Mouse (Mus musculus) activated CD4-positive, CD25-positive, alpha-beta regulatory T cell, adult 4 months (primary cell): ENCODE results near the gene Frrs1l. TPM values are rescaled to one million over a fixed set of nuclear protein-coding genes. Genes with fewer than 3 reads are reported as not detected.
A peak's percentile ranks its signal among the peaks of the same experiment; 100 is the strongest.

Experiments
- ATAC-seq: one replicate; pipeline ENCODE4 v1.8.0; 2017
- polyA plus RNA-seq, 2 experiments: library from polyadenylated mRNA; unstranded; fragments of 100-300 nt; shearing (Covaris generic); gene quantifications; one replicate each; pipeline ENCODE4 v1.2.1; 2017

Gene Frrs1l
- polyA plus RNA-seq, 2 experiments from 2014 or later: 0.16 TPM; not detected in 1

- no peak for ATAC-seq
Observed at GRCm38 (mm10) chr4:56965586-56966179, 24.5 kb downstream of the Frrs1l start.

DNA sequence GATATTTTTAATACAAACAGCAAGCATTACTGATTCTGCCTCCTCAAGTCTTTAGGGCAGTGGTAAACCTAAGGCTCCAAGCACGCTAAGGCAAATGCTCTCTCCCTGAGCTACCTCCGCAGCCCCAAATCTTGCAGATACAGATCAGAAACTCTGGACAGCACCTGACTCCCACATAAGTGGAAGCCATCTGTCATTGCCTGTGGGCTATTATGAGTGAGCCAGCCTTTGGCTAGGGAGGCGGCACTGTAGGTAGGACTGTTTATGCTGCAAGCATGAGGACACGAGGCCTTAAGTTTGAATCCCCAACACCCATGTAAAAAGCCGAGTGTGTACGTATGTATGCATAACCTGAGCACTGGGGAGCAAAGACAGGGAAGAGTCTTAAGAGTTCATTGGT lies 26.5 kb downstream of the Frrs1l start:
- no peak for ATAC-seq

DNA sequence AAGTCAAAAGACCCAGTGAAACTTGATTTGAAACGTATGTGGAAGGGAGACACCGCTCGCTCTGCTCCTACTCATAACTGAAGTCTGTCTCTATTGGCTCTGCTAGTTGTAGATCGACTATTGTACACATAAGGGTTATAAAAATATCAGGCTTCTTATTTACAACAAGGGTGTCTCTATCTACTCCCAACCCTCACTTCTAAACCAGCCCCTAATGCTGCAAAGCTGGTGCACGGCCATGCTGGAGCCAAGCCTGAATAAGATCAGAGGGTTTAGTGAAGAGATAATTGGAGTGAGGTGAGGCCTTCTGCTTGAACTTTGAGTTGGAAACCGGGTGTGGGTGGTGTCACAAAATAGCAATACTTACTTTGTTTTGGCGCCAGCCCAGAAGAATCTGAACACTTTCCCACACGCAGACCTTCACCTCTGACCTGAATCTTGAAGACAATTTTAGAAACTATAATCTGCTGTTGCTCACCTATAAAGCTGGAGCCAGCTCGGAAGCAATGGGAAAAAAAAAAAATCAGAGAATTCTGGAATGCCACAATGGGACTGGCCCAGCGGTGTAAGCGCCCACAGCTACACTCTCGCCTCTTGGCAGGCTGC lies 28.8 kb downstream of the Frrs1l start:
- ATAC-seq: no peak

- no peak for ATAC-seq
Observed at GRCm38 (mm10) chr4:56957518-56957917, 32.7 kb downstream of the Frrs1l start.

- no peak for ATAC-seq
Observed at GRCm38 (mm10) chr4:56953235-56953634, 37.0 kb downstream of the Frrs1l start.

DNA sequence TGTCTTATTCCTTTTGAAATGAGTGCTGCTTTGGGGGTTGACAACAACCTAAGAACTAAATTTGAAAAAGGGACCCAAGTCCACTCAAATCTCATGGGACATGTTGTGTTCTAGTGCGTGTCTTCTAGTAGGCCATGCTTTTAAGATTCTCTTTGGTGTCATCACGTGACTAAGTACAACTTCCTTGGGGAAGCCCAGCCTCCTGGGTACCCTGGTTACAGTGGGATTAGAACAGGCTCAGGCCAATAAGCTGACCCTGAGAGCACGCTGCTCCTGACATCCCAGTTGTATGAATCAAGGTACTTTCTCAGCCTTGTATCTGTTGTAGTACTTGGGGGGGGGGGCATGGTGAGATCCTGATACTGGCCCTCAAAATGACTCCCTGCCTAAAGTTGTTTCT lies 38.5 kb downstream of the Frrs1l start:
- no peak for ATAC-seq

DNA sequence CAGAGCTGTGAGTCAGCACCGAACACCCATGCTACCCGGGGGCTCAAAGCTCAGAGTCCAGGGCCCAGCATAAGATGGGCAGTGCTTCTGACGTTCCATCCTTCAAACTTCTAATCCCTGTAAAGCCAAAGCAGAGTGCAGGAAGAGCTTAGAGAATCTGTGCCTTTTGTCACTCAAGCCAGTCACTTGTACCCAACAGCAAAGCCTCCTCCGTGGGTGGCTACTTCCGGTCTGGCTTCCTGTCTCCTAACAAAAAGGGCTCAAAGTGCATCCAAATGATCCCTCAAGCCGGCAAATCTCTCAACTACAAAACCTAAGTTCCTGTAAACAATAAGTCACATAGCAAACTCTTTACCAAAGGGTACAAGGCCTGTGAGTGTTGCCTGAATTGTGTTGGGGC lies 40.7 kb downstream of the Frrs1l start:
- ATAC-seq: no peak

DNA sequence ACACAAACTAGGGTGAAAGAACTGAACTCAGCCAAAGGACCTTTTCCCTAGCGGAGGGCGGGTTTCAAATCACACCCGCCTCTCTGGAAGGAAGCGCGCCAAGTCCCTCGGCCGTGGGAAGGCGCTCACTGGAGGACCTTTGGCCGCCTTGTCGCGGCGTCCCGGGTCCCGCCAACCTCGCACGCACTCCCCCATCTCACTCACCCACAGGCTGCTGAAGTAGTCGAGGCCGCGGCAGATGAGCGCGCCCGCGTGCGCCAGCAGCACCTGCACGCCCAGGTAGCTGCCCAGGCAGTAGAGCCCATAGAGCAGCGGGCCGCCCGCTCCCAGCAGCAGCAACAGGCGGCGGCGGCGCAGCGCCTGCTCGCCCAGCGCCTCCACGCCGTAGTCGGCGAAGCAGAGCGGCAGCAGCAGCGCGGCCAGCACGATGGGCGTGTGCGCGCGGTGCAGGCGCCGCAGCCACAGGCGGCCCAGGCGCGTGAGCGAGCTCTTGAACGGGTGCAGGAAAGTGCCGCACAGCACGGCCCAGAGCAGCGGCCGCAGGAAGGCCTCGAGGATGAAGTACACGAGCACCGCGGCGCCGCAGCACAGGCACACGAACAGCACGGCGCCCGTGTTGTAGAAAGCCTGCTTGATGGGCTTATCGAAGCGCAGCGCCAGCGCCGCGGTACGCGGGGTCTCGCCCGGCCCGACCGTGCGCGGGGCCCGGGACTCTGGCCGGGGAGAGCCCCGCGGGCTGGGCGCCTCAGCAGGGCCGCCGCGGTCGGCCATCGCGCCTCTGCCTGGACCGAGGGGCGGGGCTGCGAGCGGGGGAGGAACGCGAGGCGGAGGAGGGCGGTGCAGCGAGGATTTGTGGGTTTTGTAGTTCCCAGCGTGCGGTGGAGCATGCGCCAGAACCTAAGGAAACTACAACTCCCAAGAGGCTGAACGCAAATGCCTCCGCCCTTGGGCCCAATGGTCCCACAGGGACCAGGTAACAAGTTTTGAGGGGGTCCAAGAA lies 43.2 kb downstream of the Frrs1l start, which contains the start of gene Tmem245:
Gene Tmem245, minus strand, starts transcription at position 797 of the 1,000 bp plus-strand sequence.
- peak; percentile 92 for ATAC-seq

GRCm38 (mm10) chr4:56946180-56946579 lies 44.0 kb downstream of the Frrs1l start:
- ATAC-seq: no peak

DNA sequence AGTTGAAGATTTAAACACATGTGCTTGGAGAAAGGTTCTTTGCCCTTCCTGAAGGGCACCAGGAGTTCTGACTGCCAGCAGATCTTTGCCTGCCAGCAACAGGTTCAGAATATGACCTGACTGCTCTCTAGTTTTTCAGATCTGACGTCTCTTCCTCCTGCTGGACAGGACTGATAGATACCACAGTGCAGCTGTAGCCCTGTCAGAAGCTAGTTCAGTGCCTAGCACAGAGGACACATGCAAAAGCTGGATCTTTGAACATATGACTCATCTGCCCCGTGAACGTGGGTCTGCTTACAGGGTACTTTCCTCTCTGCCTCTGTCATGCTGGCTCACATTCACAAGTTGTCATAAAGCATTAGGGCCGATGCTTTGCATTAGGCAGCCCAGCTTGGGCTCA lies 45.9 kb downstream of the Frrs1l start:
- no peak for ATAC-seq

DNA sequence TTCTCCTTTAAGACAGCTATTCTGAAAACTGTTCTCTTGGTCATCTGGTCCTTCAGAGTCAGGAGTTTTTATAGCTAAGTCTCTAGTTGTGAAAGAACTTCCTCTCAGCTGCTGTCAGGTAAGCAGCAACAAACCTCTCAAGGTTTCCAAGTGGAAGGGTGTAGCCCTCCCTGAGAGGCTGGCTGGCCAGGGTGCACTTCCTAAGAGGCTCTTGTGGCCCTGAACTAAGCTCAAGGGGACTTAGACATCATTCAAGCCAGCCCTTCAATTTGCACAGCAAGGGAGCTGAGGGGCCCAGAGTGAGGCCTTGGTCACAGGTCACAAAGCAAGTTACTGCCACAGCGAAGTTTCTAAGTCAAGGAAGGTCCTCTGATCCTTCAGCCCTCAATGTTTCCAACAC lies 46.9 kb downstream of the Frrs1l start:
- ATAC-seq: no peak

- ATAC-seq: no peak
Observed at GRCm38 (mm10) chr4:56942567-56942966, 47.6 kb downstream of the Frrs1l start.

- ATAC-seq: no peak
Observed at GRCm38 (mm10) chr4:56941481-56941880, 48.7 kb downstream of the Frrs1l start.

DNA sequence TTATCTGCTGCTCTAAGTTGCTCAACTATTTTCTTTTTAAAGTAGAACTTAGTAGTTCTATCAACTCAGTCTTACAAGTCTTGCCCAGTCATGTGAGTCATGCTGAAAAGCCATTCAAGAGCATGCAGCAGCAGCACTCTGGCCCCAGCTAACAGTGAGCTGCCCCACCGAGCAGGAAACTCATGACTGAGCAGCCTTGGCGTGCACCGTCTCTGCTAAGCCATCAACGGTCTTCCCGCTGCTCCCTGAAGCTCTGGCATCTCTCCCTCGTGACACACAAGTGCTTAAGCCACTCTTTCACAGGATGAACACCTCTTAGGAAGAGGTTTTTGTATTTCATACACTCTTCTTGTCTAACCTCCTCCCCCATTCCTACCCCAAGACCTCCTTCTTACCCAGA lies 53.1 kb downstream of the Frrs1l start:
- no peak for ATAC-seq

GRCm38 (mm10) chr4:56935327-56935726 lies 54.9 kb downstream of the Frrs1l start:
- ATAC-seq: peak; percentile 84

- ATAC-seq: no peak
Observed at GRCm38 (mm10) chr4:56933154-56933553, 57.0 kb downstream of the Frrs1l start.

DNA sequence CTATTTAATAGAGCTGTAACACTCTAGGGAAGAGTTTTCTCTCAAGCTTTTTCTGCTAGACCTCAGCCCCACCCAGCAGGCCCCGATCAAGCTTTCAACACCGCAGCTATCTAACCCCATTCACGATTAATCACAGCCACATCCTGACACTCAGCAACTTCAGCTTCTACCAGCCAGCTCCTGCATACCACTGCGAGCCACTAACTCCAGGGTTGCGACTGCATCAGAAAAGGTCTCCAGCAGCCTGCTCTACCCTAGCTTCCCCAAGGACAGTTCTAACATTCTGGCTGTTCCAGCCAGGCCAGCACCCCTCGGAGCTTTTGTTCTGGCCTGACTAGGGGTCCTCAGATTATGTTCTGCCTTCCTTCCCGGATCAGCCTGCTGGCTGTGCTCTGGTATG lies 58.1 kb downstream of the Frrs1l start:
- no peak for ATAC-seq

- no peak for ATAC-seq
Observed at GRCm38 (mm10) chr4:56930312-56930711, 59.9 kb downstream of the Frrs1l start.

DNA sequence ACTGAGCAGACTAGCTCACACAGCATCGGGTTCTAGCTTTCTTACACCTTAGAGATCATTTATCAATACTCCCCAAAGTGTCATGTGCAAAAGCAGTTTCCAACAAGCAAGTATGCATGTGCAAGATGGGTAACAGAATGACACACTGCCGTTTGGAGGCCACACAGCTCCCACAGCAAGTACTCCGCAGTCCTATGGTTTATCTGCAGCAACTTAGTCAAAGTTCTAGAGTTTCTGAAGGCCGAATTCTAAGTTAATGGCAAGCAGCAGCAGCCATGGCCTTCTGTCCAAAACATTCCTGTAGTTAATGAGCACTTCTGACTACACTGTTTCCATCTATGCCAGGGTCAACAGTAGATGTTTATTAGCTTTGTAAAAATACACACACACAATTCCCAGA lies 63.2 kb downstream of the Frrs1l start:
- ATAC-seq: no peak

- ATAC-seq: no peak
Observed at GRCm38 (mm10) chr4:56922229-56922628, 68.0 kb downstream of the Frrs1l start.

- ATAC-seq: peak; percentile 74
Observed at GRCm38 (mm10) chr4:56915732-56916325, 74.4 kb downstream of the Frrs1l start.

DNA sequence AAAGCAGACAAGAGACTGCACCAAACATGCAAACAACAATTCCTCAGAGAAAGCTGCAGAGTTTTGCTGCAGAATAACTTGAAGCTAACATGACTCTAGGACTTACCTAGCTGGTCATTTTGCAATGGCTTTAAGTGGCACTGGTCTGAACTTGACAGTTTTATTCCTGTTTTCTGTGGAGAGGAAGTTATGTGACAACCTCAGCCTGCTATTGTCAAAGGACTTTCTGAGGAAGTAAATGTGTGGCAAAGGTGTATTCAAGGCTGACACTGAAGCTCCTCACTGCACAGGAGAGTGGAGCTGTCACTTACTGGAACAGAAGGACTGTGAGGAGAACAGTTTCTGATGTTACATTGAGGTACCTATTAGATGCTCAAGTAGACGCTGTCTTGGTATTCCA lies 75.4 kb downstream of the Frrs1l start:
- ATAC-seq: no peak

DNA sequence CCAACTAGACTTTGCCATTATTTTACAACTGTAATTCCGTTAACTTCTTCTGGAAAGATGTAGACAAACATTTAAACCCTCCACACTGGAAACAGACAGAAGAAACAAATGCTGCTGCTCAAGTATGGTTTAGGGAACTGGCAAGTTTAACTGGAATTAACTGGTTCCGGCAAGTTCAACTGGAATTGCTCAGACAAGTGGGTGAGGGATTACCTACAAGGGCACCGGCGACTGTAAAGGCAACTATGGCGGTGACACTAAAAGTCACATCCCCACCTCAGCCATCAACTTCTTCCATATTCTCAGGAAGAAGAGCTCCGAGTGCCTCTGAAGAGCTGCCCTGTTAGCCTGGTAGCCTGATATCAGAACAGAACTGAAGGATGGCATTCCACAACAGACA lies 75.9 kb downstream of the Frrs1l start:
- no peak for ATAC-seq
